Mouse (Mus musculus): ENCODE data around the gene Vps8. TPM values are rescaled to one million over a fixed set of nuclear protein-coding genes. Genes with fewer than 3 reads are reported as not detected.

The Vps8 gene
- polyA plus RNA-seq, 1 experiment from 2014 or later, result 16.3 TPM

GRCm38 (mm10) chr16:21628061-21628591, 205.2 kb downstream of the Vps8 start:
- H3K27ac ChIP-seq, result peak overlapping the region; percentile 41; the same call in 1 of the 2 replicates

GRCm38 (mm10) chr16:21630614-21631013, 207.7 kb downstream of the Vps8 start:
- Histone ChIP-seq H3K36me3 (no peaks in the 10 kb centered on the region), H3K4me2 (no peak overlapping the region), H3K27me3 (no peaks in the 10 kb centered on the region), H3K27ac (no peak overlapping the region), H3K4me1 (replicated peaks) (peaks cover 11% of the 10 kb centered on the region), H3K4me3 (replicated peaks) (no peak overlapping the region), H3K9me3 (no peaks in the 10 kb centered on the region), H3K9ac (replicated peaks) (no peak overlapping the region)
- 93% methylated on average over 4 of the region's 4 CpGs for WGBS
- no peak for ATAC-seq (ENCODE audit: insufficient number of reproducible peaks, insufficient read depth, low FRiP score, low TSS enrichment, low read depth)

More at GRCm38 (mm10) chr16:21628061-21628591, 205.2 kb downstream of the Vps8 start:
- no peaks in the 10 kb centered on the region for H3K9me3 ChIP-seq
- ATAC-seq (ENCODE audit: insufficient number of reproducible peaks, insufficient read depth, low FRiP score, low TSS enrichment, low read depth), result peak; percentile 56; the same call in 1 of the 2 replicates
- H3K9ac ChIP-seq (replicated peaks), result no peak overlapping the region
- WGBS, result 23% methylated on average over 13 of the region's 13 CpGs
- H3K4me2 ChIP-seq, result peak overlapping the region; percentile 23; the same call in 1 of the 2 replicates
- H3K27me3 ChIP-seq, result no peaks in the 10 kb centered on the region
- no peak overlapping the region for H3K4me3 ChIP-seq (replicated peaks)
- H3K4me1 ChIP-seq (replicated peaks), result peaks cover 11% of the 10 kb centered on the region
- H3K36me3 ChIP-seq, result no peaks in the 10 kb centered on the region

GRCm38 (mm10) chr16:21631815-21632222, 208.9 kb downstream of the Vps8 start:
- H3K9me3 ChIP-seq, result no peaks in the 10 kb centered on the region
- WGBS, result 70% methylated on average over 4 of the region's 4 CpGs
- no peaks in the 10 kb centered on the region for H3K27me3 ChIP-seq
- peaks cover 11% of the 10 kb centered on the region for H3K4me1 ChIP-seq (replicated peaks)
- H3K9ac ChIP-seq (replicated peaks), result no peak overlapping the region
- no peak for ATAC-seq (ENCODE audit: insufficient number of reproducible peaks, insufficient read depth, low FRiP score, low TSS enrichment, low read depth)
- no peaks in the 10 kb centered on the region for H3K36me3 ChIP-seq
- H3K27ac ChIP-seq, result no peak overlapping the region
- no peak overlapping the region for H3K4me3 ChIP-seq (replicated peaks)
- no peak overlapping the region for H3K4me2 ChIP-seq

GRCm38 (mm10) chr16:21634460-21634859, 211.5 kb downstream of the Vps8 start:
- H3K27me3 ChIP-seq, result no peaks in the 10 kb centered on the region
- H3K27ac ChIP-seq, result no peak overlapping the region
- no peaks in the 10 kb centered on the region for H3K9me3 ChIP-seq
- no peak overlapping the region for H3K4me2 ChIP-seq
- H3K9ac ChIP-seq (replicated peaks), result no peak overlapping the region
- ATAC-seq (ENCODE audit: insufficient number of reproducible peaks, insufficient read depth, low FRiP score, low TSS enrichment, low read depth), result no peak
- H3K4me1 ChIP-seq (replicated peaks), result no peaks in the 10 kb centered on the region
- H3K4me3 ChIP-seq (replicated peaks), result no peak overlapping the region
- no peaks in the 10 kb centered on the region for H3K36me3 ChIP-seq

GRCm38 (mm10) chr16:21636156-21636853, 213.4 kb downstream of the Vps8 start:
- no peaks in the 10 kb centered on the region for H3K9me3 ChIP-seq
- H3K4me1 ChIP-seq (replicated peaks), result no peaks in the 10 kb centered on the region
- no peaks in the 10 kb centered on the region for H3K27me3 ChIP-seq
- H3K4me2 ChIP-seq, result no peak overlapping the region
- no peak overlapping the region for H3K9ac ChIP-seq (replicated peaks)
- ATAC-seq (ENCODE audit: insufficient number of reproducible peaks, insufficient read depth, low FRiP score, low TSS enrichment, low read depth), result no peak
- no peak overlapping the region for H3K4me3 ChIP-seq (replicated peaks)
- H3K27ac ChIP-seq, result no peak overlapping the region
- WGBS, result 85% methylated on average over 5 of the region's 5 CpGs
- H3K36me3 ChIP-seq, result no peaks in the 10 kb centered on the region

GRCm38 (mm10) chr16:21637201-21637819, 214.4 kb downstream of the Vps8 start:
- no peak for ATAC-seq (ENCODE audit: insufficient number of reproducible peaks, insufficient read depth, low FRiP score, low TSS enrichment, low read depth)
- no peaks in the 10 kb centered on the region for H3K9me3 ChIP-seq
- H3K4me1 ChIP-seq (replicated peaks), result no peaks in the 10 kb centered on the region
- WGBS, result 87% methylated on average over 11 of the region's 11 CpGs
- no peak overlapping the region for H3K9ac ChIP-seq (replicated peaks)
- no peaks in the 10 kb centered on the region for H3K36me3 ChIP-seq
- no peak overlapping the region for H3K4me3 ChIP-seq (replicated peaks)
- H3K27ac ChIP-seq, result no peak overlapping the region
- no peak overlapping the region for H3K4me2 ChIP-seq
- no peaks in the 10 kb centered on the region for H3K27me3 ChIP-seq

- 76% methylated on average over 7 of the region's 7 CpGs for WGBS
- H3K4me1 ChIP-seq (replicated peaks), result peaks cover 11% of the 10 kb centered on the region
- H3K27me3 ChIP-seq, result no peaks in the 10 kb centered on the region
- H3K9me3 ChIP-seq, result no peaks in the 10 kb centered on the region
- H3K36me3 ChIP-seq, result no peaks in the 10 kb centered on the region
- no peak for ATAC-seq (ENCODE audit: insufficient number of reproducible peaks, insufficient read depth, low FRiP score, low TSS enrichment, low read depth)
- H3K9ac ChIP-seq (replicated peaks), result no peak overlapping the region
- H3K4me2 ChIP-seq, result no peak overlapping the region
- no peak overlapping the region for H3K4me3 ChIP-seq (replicated peaks)
- no peak overlapping the region for H3K27ac ChIP-seq
Measured at GRCm38 (mm10) chr16:21640766-21641499, 218.0 kb downstream of the Vps8 start.

GRCm38 (mm10) chr16:21641944-21642343, 219.0 kb downstream of the Vps8 start:
- Histone ChIP-seq H3K4me2 (no peak overlapping the region), H3K9ac (replicated peaks) (no peak overlapping the region), H3K36me3 (no peaks in the 10 kb centered on the region), H3K27ac (no peak overlapping the region), H3K4me3 (replicated peaks) (no peak overlapping the region), H3K9me3 (no peaks in the 10 kb centered on the region), H3K4me1 (replicated peaks) (peaks cover 11% of the 10 kb centered on the region), H3K27me3 (no peaks in the 10 kb centered on the region)
- WGBS, result 69% methylated on average over 3 of the region's 3 CpGs
- ATAC-seq (ENCODE audit: insufficient number of reproducible peaks, insufficient read depth, low FRiP score, low TSS enrichment, low read depth), result no peak

GRCm38 (mm10) chr16:21642906-21643305, 220.0 kb downstream of the Vps8 start:
- 93% methylated on average over 5 of the region's 5 CpGs for WGBS
- Histone ChIP-seq H3K4me1 (replicated peaks) (peaks cover 11% of the 10 kb centered on the region), H3K36me3 (no peaks in the 10 kb centered on the region), H3K9ac (replicated peaks) (no peak overlapping the region), H3K9me3 (no peaks in the 10 kb centered on the region), H3K4me2 (no peak overlapping the region), H3K27me3 (no peaks in the 10 kb centered on the region), H3K27ac (0 out of 2 replicates have a peak overlapping the region, but pooled peaks have one; percentile 23), H3K4me3 (replicated peaks) (no peak overlapping the region)
- no peak for ATAC-seq (ENCODE audit: insufficient number of reproducible peaks, insufficient read depth, low FRiP score, low TSS enrichment, low read depth)

GRCm38 (mm10) chr16:21643621-21644041, 220.7 kb downstream of the Vps8 start:
- 77% methylated on average over 2 of the region's 2 CpGs for WGBS
- Histone ChIP-seq H3K9ac (replicated peaks) (peak overlapping the region; percentile 44; the same call in 1 of the 2 replicates), H3K36me3 (no peaks in the 10 kb centered on the region), H3K9me3 (no peaks in the 10 kb centered on the region), H3K4me1 (replicated peaks) (peaks cover 11% of the 10 kb centered on the region), H3K4me2 (0 out of 2 replicates have a peak overlapping the region, but pooled peaks have one; percentile 19), H3K27me3 (no peaks in the 10 kb centered on the region), H3K27ac (peak overlapping the region; percentile 67; the same call in 1 of the 2 replicates), H3K4me3 (replicated peaks) (0 out of 2 replicates have a peak overlapping the region, but pooled peaks have one; percentile 7)
- no peak for ATAC-seq (ENCODE audit: insufficient number of reproducible peaks, insufficient read depth, low FRiP score, low TSS enrichment, low read depth)

Data from limb, embryonic 12.5 days (tissue).